Mouse (Mus musculus) layer of hippocampus, adult 9-10 months (tissue): ENCODE measurements at regions not wholly inside any gene's neighbourhood (a gene's known extent, or its start where the extent isn't known, plus 50 kb on each side); places are given as distances from the start of the nearest gene placed in this dataset.

Experiments
- DNase-seq: peaks from one replicate; pipeline ENCODE4 v3.0.0; 2022; ENCODE audit warnings: low spot score

DNA sequence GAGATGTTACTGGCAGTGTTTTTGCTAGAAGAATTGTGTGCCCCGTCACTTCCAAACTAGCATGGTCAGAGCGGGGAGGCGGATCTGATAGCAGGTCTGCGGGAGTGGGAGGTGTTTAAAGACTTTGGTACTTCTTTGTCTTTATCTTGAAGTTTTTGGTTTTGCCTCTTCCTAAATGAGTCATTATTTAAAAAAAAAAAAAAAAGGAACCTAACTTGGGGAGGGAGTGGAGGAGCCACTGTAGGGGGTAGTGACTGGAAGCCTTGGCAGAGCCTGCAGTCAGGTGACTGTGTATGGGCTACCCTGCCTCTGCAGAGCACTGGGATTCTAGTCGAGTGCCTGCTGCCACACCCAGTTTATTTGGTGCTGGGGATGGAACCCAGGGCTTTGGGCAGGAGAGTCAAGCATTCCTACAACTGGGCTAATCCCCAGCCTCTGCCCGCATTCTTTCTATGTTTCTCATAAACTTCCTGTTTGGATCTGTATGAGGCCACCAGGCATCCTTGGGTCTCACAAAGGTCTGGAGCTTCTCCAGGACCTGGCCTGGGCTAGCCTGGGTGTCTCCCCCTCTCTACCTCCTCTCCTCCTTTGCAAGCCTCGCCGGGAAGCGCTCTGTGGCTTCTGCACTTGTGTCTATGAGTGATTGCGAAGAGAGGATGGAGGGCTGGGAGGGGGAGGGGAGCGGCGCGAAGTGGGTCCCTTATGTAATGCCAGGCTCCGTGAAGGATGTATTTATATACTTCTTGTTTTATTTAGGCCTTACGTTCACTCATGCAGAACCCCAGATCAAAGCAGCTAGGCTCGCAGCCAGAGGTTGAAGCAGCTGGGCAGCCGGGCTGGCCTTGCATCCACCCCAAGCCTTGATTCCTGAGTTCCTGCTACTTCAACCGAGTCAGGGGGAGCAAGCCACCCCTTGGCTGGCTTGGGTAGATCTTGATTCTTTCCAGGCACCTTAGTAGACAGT lies 143.1 kb upstream of the Mrps10 start:
- no peak for DNase-seq

DNA sequence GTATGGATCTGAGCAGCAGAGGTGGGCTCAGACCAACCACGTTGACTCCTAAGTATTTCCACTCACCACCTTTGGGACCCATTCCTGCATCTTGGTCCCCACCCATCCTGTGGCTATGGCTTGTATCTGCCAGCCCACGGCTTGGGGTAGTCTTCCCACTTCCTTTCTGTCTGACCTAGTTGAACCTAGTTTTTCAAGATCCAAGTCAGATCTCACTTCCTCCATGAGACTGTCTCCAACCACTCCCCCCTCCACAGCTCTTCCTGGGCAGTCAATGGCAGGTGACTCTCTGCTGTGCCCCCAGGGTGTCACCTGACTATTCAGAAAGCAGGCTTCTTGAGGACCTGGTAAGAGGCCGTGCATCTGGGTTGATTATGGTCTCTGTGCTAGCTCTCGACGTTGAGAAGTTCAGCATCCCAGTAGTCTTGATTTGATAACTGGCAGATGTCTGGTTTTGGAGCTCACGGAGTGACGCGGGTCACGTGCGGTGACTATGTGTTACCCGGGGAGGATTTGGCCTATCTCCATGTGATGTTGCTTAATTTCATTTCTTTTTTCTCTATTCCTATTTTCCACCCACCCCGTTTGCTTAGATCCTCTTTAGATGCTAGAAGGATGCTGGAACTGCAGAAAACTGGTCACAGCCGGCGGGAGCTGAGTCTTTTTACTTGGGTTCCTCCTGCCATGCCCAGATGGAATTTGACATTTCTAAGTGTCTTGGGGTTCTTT lies 147.5 kb upstream of the Mrps10 start:
- DNase-seq: peak; percentile 25

DNA sequence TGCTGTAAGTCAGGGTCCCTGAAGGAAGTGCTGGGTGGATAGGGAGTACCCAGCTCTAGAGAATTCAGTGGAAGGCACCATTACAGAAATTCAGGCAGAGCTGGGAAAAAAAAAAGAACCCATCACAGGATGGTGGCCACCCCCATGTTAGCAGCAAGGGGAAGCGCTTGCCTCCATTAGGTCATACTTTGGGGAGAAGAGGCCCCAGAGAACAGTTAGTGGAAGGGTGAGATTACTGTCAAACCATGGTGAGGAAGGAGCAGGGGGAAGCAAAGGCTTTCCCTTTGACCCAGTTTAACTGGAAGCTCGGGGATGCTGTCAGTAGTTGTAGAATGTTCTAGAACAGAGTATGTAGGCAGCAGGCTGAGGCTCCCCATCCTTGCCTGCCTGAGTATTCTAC lies 148.8 kb upstream of the Mrps10 start:
- no peak for DNase-seq

DNA sequence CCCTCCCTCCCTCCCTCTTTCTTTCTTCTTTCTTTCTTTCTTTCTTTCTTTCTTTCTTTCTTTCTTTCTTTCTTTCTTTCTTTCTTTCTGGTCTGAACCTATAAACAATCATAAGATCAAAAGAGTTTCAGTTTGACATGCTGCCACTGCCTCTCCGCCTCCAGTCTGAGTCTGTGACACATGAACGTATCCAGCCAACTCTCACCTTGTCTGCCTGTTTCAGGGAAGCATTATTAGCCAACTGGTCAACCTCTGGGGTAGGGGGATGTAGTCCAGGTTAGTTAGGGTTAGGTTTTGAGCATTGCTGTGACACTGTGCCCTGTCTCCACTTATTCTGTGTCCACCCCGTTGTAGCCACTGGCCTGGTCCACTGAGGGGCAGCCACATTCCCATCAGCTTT lies 152.2 kb upstream of the Mrps10 start:
- DNase-seq: no peak

DNA sequence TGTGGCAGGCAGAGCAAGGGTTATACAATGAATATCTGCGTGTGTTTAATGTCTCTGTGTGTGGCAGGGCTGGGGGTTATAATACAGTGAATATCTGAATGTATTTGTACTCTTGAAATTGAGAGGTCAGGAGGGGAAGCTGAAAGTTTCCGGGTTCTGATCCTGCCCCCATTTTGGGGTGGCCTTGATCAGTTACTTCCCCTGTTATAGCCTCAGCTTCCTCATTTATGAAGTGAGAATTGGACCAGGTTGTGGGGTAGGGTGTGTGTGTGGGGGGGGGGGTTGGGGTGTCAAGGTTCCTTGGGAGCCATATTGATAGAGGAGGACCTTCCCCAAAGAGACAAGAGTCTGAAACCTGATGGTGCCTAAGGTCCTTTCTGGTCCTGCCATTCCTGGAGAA lies 152.8 kb upstream of the Mrps10 start:
- DNase-seq: no peak

DNA sequence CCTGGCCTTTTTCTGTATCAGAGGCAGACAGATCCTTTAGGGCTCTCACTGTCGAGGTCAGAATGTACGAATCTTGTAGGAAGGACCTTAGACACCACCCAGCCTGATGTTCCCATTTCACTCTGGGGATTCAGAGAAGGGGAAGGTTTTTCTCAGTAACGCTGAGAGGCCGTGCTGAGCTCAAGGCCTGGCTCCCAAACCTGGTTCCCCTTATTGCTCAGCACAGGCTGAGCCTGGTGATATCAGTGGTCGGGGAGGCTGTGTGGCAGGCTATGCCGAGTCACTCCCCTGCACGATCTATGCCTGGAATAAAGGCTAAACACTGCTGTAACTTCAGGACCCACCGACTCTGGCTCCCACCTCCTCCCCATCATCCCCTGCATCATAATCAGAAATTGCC lies 154.6 kb upstream of the Mrps10 start:
- DNase-seq: no peak

DNA sequence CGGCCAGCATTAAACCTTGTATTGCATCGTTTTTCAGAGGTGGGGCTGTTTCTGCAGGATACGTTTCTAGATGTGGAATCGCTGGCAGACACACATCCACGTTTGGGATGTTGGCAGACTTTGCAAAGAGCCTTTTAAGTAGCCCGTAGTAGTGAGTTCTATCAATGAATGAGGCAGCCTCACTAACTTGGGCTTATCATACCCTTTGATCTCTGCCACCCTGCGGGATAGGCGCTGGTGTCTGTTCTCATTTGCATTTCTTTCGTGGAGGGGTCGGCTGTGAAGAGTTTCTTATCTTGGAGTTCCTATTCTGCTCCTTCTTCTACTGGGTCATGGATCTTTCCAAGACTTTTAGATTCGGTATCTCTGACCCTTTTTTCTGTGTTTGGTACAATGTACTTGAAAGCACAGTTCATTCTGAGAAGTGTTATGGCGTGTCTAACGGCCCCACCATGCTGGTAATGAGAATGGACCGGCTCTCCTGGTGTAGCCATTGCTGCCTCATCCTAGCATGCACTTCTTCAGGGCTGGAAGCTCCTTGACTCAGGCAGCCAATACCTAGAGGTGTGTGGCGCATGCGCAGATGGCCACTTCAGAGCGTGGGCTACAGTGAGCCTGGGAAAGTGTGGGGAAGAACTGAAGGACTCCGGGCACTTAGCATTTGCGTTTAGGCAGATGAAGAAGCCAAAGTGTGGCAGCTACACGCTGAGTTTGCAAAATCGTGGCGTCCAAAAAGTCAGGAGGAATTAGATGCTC lies 158.1 kb upstream of the Mrps10 start:
- no peak for DNase-seq

DNA sequence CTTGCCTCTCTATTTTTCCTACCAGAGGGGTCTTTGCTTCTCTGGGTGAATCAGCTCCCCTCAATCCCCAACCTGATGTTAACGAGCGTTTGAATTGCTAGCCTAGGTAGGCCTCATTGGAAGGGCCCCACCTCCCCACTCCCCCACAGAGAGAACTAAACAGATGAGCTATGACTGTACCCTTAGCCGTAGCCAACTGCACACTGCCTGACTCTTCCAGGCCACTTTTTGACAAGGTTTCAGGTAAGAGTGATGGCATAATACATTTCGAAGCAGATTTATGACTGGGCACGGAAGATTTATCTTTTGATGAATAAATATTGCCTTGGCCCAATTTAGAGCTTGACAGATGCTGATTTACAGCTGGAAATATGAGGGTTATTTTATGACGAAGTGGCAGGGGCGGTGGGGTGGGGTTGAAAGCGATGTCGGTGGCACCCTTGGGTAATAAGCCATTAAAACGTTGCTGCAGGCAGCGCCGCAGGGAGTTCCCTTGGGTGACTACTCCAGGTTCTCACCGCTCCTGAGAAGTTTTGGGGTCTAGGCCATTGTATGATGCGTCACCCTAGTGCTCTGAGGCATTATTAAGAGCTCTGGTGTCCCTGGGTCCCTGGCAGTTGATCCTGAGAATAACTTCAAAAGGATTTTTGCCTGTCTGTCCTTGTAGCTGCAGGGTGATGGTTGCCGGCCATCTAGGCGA lies 159.7 kb upstream of the Mrps10 start:
- no peak for DNase-seq

DNA sequence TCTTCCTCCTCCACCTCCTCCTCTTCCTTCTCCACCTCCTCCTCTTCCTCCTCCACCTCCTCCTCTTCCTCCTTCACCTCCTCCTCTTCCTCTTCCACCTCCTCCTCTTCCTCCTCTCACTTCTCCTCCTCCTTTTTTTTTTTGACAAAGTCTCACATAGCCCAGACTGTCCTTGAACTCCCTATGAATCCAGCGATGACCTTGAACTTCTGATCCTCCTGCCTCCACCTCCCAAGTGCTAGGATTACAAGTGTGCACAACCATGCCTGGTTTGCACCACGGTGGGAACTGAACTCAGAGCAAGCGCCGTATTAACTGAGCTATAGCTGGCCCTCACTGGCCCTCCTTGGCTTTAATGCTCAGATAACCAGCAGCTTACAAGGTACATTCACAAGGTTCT lies 161.2 kb upstream of the Mrps10 start:
- no peak for DNase-seq

DNA sequence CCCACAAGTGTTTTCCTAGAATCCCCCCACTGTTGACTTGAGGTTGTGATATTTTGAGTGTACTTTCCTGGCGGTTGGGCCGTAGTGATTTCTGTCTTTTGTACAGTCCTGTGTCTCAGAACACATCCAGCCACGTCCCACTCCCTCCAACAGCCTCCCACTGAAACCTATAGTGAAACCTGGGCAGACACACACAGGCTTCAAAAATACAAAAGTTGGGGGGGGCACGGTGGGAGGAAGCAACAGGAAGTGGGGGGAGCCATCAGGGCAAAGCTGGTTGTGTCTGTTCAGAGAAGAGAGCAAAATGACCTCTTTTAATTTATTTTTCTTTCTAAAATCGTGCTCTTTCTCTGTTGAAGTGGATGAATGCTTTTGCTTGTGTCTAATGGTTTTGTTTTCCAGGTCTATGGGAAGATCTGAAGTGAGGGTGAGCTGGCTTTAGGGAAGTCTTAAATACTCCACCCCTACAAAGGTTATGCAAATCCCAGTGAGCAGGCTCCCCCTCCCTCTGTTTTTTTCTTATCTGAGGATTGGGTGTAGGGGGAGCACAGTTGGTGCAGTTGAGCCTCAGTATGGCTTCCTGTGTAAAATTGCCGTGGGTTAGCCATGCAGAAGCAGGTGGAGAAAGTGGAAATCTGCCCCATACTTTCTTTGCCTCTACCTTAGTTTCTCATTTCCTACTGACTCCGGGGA lies 164.1 kb upstream of the Mrps10 start:
- DNase-seq: no peak

DNA sequence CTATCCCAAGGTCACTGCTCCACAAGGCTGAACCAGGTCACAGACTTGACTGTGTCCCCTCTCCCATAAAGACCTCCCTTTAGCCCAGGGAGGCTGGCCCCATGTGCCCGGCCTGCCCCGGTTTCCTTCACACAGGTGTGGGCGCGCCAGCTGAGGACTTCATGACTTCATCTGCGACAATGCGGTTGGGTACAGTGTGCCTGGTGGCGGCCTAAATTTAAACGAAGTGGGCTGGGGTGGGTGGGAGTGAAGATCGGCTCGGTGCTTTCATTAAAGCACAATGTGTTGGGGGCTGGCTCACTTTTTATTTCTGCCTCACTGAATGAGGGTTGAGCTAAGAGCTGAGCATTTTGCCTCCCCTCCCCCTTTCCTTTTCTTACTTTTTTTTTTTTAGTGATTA lies 169.5 kb upstream of the Mrps10 start:
- no peak for DNase-seq

DNA sequence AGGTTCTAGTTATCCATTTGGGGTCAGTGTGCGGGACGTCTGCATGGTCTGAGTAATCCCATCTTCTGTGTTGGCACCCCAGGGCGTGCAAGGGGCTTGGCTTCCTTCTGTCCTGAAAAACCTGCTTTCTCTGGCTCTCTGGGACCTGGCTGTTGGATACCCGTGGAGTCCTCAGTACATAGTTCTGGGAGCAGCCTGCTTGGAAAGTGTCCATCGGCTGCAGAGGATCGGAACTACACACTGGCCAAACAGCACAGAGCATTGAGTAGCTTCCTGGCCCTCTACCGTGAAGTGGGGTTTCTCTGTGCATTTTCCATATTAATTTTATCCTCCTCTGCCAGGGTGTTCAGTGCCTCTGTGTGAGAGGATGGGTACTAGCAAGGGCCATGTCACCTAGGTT lies 170.7 kb upstream of the Mrps10 start:
- no peak for DNase-seq

DNA sequence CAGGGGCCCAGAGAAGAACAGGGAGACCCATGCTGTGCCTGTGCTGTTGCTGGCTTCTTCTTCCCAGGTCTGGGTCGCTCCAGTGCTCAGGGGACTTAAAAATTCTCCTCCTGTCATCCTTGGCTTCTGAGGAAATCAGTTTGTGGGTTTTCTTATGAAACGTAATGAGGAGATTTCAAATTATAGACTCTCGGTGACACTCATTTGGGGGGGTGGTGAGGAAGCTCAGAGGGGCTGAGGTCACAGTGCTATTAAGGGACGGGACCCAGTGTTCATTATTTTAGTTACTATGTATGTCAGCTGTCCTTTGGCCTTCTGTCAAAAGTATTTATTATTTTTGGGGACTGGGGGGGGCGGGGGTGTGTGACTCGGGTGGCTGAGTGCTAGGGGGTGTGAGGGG lies 171.7 kb upstream of the Mrps10 start:
- DNase-seq: no peak

DNA sequence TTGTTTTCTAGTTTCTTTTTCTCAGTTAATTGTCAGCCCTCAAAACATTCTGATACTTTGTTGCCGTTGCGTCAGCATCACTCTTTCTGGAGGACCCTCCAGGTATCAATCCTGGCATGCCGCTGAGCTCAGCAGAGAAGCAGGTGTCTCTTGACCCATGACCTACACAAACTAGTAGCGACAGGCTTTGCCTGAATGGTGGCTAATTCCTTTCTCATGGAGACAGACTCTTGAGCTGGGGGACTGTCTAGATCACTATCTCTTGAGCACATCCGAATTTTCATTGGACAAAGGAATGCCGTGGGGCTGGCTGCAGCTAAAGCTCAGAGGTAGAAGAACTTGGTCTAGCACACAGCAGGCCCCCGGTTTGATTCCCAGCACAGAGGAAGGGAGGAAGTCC lies 172.7 kb upstream of the Mrps10 start:
- no peak for DNase-seq

DNA sequence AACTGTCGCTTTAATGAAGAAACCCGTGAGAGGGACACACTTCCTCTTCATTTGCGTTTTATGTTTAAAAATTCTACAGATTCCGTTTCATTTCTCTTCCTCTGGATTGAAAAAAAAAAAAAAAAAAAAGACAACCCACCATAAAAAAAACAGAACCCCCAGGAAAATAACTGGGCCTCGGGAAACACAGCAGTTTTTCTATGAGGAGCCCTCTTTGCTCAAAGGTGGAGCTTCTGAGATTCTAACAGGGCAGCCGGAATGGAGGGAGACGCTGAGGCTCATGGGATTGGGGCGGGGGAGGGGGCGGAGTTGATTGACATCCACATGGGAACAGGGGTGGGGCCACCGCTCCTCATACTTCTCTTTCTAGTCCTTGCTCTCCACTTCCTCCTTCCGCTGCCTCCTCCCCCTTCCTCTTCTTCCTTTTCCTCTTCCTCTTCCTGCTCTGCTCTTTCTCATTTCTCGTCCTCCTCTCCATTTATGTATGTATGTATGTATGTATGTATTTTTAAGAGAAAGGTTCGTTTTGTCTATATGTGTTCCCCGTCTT lies 174.1 kb upstream of the Mrps10 start:
- no peak for DNase-seq

DNA sequence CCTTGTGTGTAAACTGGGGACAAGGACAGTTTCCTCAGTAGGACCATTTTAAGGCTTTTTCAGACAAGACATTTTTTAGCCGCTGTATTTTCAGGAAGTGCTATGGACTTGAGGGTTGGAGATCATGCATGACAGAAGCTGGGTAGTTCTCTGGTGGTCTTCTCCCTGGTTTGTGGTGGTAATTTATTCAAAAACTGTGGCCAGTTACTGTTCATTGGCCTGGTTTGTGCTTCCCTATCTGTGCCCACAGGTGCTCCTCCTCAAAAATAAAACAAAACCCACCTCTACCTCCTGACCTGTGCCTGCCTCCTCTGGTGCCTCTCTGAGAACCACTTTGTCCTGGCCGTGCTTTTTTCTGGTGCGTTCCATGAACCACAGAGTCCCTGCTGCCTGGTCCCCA lies 177.3 kb upstream of the Mrps10 start:
- DNase-seq: no peak

DNA sequence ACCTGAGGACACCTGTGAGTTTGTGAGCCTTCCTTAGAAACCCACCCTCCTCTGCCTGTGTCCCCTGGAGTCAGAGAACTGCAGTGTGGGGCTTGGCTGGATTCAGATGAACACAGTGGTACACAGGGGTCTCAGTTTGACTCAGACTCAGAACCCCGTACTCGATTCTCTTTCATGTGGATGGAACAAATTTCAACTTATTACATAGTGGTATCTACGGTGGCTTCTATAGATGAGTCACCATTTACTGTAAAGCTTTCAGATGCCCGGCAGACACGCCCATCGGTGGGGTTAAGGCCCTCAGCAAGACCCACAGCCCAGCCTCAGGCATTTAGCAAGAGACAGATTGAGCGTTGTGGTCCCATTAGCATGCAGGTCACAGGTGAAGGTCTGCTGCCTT lies 178.9 kb upstream of the Mrps10 start:
- DNase-seq: no peak

DNA sequence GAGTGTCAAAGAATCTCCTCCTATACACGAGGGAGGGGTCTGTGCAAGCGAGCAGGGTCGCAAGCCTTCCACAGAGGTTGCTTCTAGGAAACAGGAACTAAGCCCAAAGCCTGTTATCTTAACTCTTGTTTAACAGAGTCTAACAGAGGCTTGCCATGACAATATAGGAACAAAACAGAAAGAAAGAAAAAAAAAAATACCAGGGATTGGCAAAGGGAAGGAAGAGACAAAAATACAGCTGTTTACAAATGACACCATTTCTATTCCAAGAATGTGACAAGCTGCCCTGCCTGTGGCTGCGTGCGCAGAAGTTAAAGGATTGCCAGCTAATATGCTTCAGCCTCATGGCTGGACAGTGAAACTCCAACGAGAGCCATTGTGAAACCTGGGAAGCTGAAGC lies 173.8 kb upstream of the Ubr2 start:
- no peak for DNase-seq

DNA sequence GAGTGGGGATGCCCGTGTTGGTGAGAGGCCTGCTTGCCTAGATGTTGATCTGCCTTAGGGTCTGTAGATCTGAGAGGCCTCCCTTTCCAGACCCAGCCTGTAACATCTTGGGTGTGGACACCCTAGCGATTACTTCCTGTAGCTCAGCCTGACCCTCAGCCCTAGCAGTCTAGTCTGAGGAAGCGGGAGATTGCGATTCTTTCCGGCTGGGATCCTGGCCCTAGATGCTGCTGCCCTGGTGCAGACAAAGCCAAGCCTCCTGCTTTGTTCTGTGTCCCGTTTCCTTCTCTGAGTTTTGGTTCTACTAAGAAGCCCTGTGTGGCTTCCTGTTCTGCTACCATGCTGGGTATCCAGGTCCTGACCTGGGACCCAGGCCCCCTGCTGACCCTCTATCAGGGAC lies 171.8 kb upstream of the Ubr2 start:
- DNase-seq: no peak

DNA sequence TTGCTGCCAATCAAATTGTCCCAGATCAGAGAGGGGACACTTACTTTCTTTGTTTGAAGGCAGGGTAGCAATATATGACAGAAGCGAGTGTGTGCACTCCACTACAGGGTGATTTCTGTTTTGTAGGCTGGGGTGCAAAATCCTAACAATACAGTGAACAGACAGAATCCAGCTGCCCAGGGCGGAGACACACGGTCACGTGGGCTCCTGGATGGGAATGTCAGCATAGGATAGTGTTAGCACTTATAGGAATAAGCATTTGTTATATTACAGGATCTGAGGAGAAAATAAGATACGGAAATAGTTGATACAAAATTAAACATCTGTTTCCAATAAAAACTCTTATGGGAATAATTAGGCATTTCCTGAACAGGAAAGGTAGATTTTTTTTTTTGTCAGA lies 169.1 kb upstream of the Ubr2 start:
- DNase-seq: no peak

DNA sequence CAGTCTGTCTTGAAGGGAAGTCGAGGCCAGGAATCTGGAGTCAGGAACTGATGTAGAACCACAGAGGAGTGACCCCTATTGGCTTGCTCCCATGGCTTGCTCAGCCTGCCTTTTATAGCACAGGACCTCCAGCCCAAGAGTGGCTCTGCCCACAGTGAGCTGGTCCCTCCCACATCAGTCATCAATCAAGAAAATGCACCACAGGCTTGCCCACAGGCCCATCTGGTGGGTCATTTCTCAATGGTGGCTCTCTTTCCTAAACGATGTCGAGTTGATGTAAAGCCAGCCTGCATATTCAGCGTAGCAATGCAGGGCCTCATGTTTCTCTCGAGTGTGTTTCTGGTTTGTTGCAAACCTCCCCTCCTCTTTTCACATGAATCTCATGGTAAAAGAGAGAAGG lies 168.3 kb upstream of the Ubr2 start:
- DNase-seq: no peak
